Mouse (Mus musculus): ENCODE measurements around the gene Cabp1. TPM values are rescaled to one million over a fixed set of nuclear protein-coding genes. Genes with fewer than 3 reads are reported as not detected.

The Cabp1 gene
- polyA plus RNA-seq, 1 experiment: 0.72 TPM

DNA sequence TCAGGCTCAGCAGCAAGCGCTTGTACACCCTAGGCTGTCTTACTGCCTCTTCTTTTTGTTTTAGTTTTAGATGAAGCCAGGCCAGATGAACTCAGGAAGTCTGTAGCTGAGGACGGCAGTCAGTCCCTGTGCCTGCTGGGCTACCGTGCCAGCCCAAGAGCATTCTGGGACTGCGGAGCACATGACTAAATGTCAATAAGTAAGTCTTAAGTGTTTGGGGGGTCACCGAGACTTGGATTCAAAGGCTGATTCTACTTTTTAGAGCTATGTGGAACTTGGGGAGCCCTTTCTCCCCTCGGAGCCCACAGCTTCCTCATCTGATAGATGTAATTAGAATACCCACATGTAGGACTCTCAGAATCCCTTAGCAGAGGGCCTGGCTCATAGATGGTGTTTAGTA is 33.5 kb downstream of the Cabp1 start:
- no peak for DNase-seq (ENCODE audit: low read depth in 1 of 2, low spot score in 2 of 2)
- TF ChIP-seq POLR2A (IDR thresholded peaks at IDR 0.05; ENCODE audit: low read depth, low read length): no peak
- TF ChIP-seq CTCF (IDR thresholded peaks at IDR 0.05; ENCODE audit: extremely low read depth, insufficient read depth, insufficient read length, insufficient replicate concordance): no peak
- no peak overlapping the region for H3K4me3 ChIP-seq (ENCODE audit: extremely low read depth, insufficient read depth, insufficient read length)
- WGBS: 22% methylated on average over 6 of the region's 6 CpGs
- peaks cover 5% of the 10 kb centered on the region; the same call in 1 of the 2 replicates for H3K4me1 ChIP-seq (ENCODE audit: control insufficient read depth, insufficient read depth, insufficient read length)
- no peaks in the 10 kb centered on the region for H3K27me3 ChIP-seq (ENCODE audit: control insufficient read depth, insufficient read depth, low read length)
- peak overlapping the region; percentile 36; the same call in 1 of the 2 replicates for H3K27ac ChIP-seq (ENCODE audit: insufficient read depth, low read length)
- no peaks in the 10 kb centered on the region for H3K36me3 ChIP-seq (ENCODE audit: control insufficient read depth, insufficient read depth, low read length)

DNA sequence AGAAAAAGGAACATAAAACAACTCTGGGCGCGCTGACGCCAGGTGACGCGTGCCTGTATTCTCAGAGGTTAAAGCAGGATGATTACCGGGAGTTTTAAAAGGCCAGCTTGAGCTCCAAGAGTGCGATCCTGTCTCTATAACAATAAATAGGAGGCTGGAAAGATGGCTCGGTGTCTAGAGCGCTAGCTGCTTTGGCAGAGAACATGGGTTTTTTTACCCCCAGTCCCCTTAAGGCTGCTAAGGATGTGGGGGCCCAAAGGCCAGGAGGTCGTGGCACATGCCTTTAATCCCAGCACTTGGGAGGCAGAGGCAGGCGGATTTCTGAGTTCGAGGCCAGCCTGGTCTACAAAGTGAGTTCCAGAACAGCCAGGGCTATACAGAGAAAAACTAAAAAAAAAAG is 35.0 kb downstream of the Cabp1 start:
- no peak for DNase-seq (ENCODE audit: low read depth in 1 of 2, low spot score in 2 of 2)
- no peak overlapping the region; the same call in 1 of the 2 replicates for H3K4me3 ChIP-seq (ENCODE audit: extremely low read depth, insufficient read depth, insufficient read length)
- 52% methylated on average over 12 of the region's 12 CpGs for WGBS
- no peak for TF ChIP-seq CTCF (IDR thresholded peaks at IDR 0.05; ENCODE audit: extremely low read depth, insufficient read depth, insufficient read length, insufficient replicate concordance)
- no peak for TF ChIP-seq POLR2A (IDR thresholded peaks at IDR 0.05; ENCODE audit: low read depth, low read length)
- no peaks in the 10 kb centered on the region for H3K27me3 ChIP-seq (ENCODE audit: control insufficient read depth, insufficient read depth, low read length)
- peaks cover 13% of the 10 kb centered on the region; the same call in 1 of the 2 replicates for H3K4me1 ChIP-seq (ENCODE audit: control insufficient read depth, insufficient read depth, insufficient read length)
- no peaks in the 10 kb centered on the region for H3K36me3 ChIP-seq (ENCODE audit: control insufficient read depth, insufficient read depth, low read length)
- H3K27ac ChIP-seq (ENCODE audit: insufficient read depth, low read length): no peak overlapping the region

DNA sequence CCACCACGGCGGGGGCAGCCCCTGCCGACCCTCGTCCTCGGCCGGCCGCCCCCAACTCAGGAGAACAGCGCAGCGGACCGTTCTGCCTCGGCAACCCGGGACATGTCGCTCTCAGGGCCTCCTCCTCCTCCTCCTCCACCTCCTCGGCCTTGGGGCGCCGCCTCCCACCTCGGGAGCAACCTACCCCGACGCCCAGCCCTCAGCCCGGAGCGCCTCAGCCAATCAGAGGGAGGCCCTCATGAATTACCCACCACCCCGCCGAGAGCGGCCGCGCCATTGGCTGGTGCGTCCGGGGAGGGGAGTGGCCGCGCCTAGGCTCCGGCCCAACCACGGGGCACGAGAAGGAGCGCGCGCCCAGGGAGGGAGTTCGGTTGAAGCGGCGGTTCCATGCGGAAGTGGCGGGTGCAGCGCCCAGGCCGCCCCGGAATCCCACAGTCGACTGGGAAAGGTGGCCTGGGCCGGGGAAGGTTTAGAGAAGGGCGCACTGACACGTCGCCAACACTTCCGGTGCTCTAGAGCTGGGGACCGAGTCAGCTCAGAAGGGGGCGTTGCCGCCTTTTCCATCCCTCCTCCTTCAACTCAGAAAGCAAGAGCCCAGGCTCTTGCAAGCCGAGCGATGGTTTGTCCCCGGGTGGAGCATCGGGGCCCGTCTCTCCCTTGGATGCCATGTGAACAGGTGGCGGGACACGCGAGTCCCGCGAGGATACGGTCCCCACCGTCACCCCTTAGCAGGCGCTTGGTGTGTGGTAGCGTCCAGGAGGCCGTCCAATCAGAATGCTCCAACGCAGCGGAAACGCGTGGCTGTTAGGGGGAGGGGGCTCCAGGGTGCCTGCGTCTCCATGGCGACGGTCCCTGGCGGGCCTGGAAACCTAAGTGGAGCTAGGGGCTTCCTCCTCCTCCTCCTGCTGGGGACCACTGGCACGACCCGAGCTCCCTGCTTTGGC is 35.9 kb downstream of the Cabp1 start, which contains the start of gene Mlec:
Gene Mlec, minus strand, starts transcription at position 140 of the 944 bp plus-strand sequence.
- DNase-seq (ENCODE audit: low read depth in 1 of 2, low spot score in 2 of 2): peak; percentile 94 to 98
- Histone ChIP-seq H3K27ac (ENCODE audit: insufficient read depth, low read length) (peak within 1 kb of the TSS; percentile 94), H3K4me3 (ENCODE audit: extremely low read depth, insufficient read depth, insufficient read length) (peak within 1 kb of the TSS; percentile 82), H3K4me1 (ENCODE audit: control insufficient read depth, insufficient read depth, insufficient read length) (peaks cover 13% of the 10 kb centered on the region; the same call in 1 of the 2 replicates), H3K27me3 (ENCODE audit: control insufficient read depth, insufficient read depth, low read length) (no peaks in the 10 kb centered on the region), H3K36me3 (ENCODE audit: control insufficient read depth, insufficient read depth, low read length) (no peaks in the 10 kb centered on the region)
- TF ChIP-seq POLR2A (IDR thresholded peaks at IDR 0.05; ENCODE audit: low read depth, low read length): peak; percentile 92
- TF ChIP-seq CTCF (IDR thresholded peaks at IDR 0.05; ENCODE audit: extremely low read depth, insufficient read depth, insufficient read length, insufficient replicate concordance): no peak
- WGBS: under 1% methylated on average over 77 of the region's 78 CpGs

DNA sequence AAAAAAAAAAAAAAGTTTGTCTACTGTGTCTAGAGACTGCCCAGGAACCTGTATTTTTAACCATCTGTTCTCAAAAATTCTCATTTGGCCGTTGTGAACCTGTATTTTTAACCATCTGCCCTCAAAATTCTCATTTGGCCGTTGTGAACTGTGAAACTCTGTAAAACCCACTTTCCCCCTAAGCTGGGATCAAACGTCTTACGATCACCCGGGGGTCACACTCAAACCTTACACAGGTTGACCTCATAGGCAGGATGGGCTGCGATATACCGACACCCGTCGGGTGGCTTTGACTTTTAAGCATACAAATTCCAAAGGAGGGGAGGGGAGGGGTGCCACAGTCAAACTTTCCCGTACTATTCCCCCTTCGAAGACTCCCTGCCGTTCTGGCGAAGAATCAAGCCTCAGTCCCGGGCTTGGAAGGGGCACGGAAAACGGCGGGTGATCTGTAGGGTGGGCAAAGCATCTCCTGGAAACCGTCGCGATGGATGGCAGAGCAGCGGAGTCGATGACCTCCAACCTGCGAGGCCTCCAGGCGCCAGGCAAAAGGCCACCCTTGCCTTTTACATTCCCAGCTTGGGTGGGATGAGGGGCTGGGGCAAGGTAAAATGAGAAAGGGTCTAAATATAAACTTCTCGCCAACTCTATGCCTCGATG is 37.1 kb downstream of the Cabp1 start:
- peak overlapping the region; percentile 55 for H3K27ac ChIP-seq (ENCODE audit: insufficient read depth, low read length)
- no peak for DNase-seq (ENCODE audit: low read depth in 1 of 2, low spot score in 2 of 2)
- H3K36me3 ChIP-seq (ENCODE audit: control insufficient read depth, insufficient read depth, low read length): no peaks in the 10 kb centered on the region
- no peaks in the 10 kb centered on the region for H3K27me3 ChIP-seq (ENCODE audit: control insufficient read depth, insufficient read depth, low read length)
- no peak for TF ChIP-seq CTCF (IDR thresholded peaks at IDR 0.05; ENCODE audit: extremely low read depth, insufficient read depth, insufficient read length, insufficient replicate concordance)
- no peak for TF ChIP-seq POLR2A (IDR thresholded peaks at IDR 0.05; ENCODE audit: low read depth, low read length)
- H3K4me3 ChIP-seq (ENCODE audit: extremely low read depth, insufficient read depth, insufficient read length): peak overlapping the region; percentile 82
- WGBS: 1% methylated on average over 26 of the region's 26 CpGs
- peaks cover 15% of the 10 kb centered on the region; the same call in 1 of the 2 replicates for H3K4me1 ChIP-seq (ENCODE audit: control insufficient read depth, insufficient read depth, insufficient read length)

DNA sequence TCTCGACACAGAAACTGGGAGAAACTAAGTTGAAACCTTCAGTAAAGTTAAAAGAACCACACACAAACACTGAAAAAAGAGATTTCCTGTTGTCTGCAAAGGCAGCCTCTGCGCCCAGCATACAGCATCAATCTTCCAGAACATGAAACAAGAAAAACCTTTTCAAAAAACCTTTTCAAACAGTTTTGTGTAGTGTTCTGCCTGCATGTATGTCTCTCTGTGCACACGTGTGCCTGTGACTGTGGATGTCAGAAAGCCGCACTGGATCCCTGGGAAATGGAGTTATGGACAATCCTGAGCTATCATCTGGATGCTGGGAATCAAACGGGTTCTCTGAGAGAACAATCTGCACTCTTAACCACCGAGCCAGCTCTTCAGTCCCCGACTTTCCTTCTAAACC is 37.8 kb downstream of the Cabp1 start:
- Histone ChIP-seq H3K27ac (ENCODE audit: insufficient read depth, low read length) (peak overlapping the region; percentile 84), H3K36me3 (ENCODE audit: control insufficient read depth, insufficient read depth, low read length) (no peaks in the 10 kb centered on the region), H3K27me3 (ENCODE audit: control insufficient read depth, insufficient read depth, low read length) (no peaks in the 10 kb centered on the region), H3K4me3 (ENCODE audit: extremely low read depth, insufficient read depth, insufficient read length) (no peak overlapping the region), H3K4me1 (ENCODE audit: control insufficient read depth, insufficient read depth, insufficient read length) (peaks cover 17% of the 10 kb centered on the region; the same call in 1 of the 2 replicates)
- no peak for TF ChIP-seq POLR2A (IDR thresholded peaks at IDR 0.05; ENCODE audit: low read depth, low read length)
- no peak for TF ChIP-seq CTCF (IDR thresholded peaks at IDR 0.05; ENCODE audit: extremely low read depth, insufficient read depth, insufficient read length, insufficient replicate concordance)
- WGBS: 8% methylated on average over 7 of the region's 7 CpGs
- DNase-seq (ENCODE audit: low read depth in 1 of 2, low spot score in 2 of 2): no peak

DNA sequence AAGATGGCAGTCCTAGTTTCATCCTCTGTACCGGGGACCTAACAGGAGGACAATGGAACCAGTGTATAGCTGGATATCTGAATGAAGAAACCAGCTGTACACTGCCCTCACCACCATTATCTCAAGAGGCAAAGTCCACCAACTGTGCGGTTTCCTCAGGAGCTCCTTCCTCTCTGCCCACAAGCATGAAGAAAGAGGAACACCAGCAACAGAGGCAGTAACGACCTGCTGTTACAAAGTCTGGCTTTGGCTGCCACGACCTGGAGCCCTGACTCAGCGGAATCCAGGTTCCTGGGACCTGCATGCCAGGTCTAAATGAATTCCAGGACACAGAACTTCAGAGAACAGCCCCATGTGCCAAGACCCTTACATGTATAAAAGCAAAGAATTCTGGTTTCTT is 38.4 kb downstream of the Cabp1 start:
- Histone ChIP-seq H3K27ac (ENCODE audit: insufficient read depth, low read length) (peak overlapping the region; percentile 84), H3K36me3 (ENCODE audit: control insufficient read depth, insufficient read depth, low read length) (no peaks in the 10 kb centered on the region), H3K4me3 (ENCODE audit: extremely low read depth, insufficient read depth, insufficient read length) (peak overlapping the region; percentile 37; the same call in 1 of the 2 replicates), H3K4me1 (ENCODE audit: control insufficient read depth, insufficient read depth, insufficient read length) (peaks cover 21% of the 10 kb centered on the region; the same call in 1 of the 2 replicates), H3K27me3 (ENCODE audit: control insufficient read depth, insufficient read depth, low read length) (no peaks in the 10 kb centered on the region)
- WGBS: 3% methylated on average over 5 of the region's 5 CpGs
- peak in 1 of 2 experiments; percentile 58 for DNase-seq (ENCODE audit: low read depth in 1 of 2, low spot score in 2 of 2)
- TF ChIP-seq POLR2A (IDR thresholded peaks at IDR 0.05; ENCODE audit: low read depth, low read length): no peak
- no peak for TF ChIP-seq CTCF (IDR thresholded peaks at IDR 0.05; ENCODE audit: extremely low read depth, insufficient read depth, insufficient read length, insufficient replicate concordance)

Measured in spleen, adult 2 months (tissue).